Mouse (Mus musculus) fat pad, adult 2 months (tissue): ENCODE measurements around the gene Auts2.
"Not testable (repeated sequence)": the region's sequence is repeated elsewhere in the genome, so short reads cannot be mapped to it uniquely, and the experiment has no call there.

ENCODE experiments used
- DNase-seq: peaks from one replicate; pipeline ENCODE4 v3.0.0-alpha.2; 2011; ENCODE audit warnings: low read depth, low spot score; ENCODE audit errors: extremely low read depth

The Auts2 gene

DNA sequence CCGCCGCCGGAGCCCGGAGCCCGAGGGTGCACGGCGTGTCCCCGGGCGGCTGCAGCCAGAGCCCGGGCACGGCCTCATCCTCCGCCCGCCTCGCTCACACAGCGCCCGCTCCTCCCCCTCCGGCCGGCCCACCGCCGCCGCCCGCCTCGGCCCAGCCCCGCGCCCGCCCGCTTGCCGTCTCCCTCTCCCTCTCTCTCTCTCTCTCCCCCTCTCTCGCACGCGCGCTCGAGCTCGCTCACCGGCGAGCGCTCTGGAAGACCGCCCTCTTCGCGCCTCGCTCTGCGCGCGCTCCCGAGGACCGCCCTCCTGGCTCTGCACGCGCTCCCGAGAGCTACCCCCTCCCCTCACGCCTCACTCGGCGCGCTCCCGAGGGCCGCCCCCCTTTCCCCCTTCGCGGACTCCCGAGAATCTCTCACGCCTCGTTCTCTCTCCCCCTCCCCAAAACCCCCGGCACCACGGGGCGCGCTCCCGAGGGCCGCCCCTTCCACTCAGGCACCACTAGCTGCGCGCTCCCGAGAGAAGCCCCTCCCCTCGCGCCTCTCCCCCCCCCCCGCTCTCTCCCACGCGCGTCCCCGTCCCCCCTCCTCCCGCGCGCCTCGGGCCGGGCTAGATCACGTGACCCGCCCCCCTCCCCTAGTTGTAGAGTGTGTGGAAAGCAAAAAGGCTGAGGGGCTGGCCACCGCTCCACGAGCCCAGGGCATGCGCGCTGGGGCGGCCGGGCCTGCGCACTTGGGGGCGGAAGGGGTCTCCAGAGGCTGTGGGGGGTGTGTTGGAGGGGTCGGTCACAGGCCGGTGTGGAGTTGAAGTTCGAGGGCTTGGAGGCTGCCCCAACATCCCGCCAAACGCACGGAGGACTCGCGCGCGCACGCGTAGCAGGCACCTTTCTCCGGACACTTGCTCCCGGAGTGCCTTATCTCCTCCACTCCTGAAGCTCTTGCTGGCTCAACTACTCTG is at the start of gene Auts2:
Gene Auts2 (minus strand): TSS at position 227 of the 954 bp plus-strand sequence.
- no peak for DNase-seq

DNA sequence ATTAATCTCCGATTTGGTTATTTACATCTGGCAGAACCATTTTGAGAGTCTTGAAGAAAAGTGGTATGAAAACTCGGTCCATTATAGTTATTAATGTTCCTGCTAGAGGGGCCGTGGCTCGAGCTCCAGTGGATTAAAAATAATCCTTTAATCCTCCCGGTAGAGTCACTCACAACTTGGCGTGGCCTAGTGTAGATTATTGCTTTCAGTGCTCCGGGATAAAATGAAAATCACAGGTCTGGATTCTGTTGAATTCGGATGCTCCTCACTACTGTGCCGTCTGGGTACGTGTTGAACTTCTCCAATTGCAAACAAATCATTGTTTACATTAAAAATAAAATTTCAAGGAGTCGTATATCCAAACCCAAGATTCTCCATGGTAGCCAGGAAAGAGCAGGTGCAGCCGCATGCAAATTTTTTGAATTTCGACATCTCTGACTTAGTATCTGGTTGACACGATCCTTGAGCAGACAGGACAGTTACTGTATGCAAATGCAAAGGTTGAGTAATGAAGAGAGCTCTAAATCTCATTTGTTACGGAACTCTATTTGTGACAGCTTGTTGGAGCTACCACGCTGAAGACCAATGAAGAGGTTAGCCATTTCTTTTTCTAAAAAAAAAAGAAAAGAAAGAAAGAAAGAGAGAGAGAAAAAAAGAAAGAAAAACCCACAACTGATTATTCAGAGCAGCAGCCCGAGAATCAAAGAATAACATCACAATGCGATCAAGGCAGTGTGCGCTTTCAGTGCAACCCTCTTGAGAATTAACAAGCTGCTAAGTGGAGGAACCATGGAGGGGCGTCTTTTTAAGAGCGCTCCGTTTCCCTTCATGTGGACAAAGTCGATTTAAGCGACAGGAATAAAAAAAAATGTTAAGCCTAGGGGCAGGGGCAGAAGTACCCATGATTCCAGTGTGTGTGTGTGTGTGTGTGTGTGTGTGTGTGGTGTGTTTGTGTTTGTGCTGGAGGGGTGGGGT is 48.9 kb upstream of the Auts2 start:
- peak; percentile 51 for DNase-seq

DNA sequence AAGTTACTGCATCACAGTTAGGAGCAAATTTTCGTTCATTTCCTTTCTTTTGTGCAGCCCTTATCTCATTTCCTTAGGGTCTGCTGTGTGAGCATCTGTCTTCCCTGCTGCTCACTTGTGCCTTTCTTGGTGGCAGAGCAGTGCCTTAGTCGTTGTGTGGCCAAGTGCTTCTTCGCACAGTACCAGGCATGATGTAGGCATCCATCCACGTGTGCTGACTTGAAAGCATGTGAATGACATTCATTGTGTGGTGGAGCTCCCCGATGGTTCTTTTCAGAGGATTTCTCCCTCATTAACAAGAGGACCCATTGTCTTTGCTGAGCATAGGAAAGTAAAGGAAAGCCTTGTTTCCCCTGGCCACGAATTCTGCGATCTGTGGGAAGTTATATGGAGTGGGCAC is 36.6 kb upstream of the Auts2 start:
- DNase-seq = no peak

DNA sequence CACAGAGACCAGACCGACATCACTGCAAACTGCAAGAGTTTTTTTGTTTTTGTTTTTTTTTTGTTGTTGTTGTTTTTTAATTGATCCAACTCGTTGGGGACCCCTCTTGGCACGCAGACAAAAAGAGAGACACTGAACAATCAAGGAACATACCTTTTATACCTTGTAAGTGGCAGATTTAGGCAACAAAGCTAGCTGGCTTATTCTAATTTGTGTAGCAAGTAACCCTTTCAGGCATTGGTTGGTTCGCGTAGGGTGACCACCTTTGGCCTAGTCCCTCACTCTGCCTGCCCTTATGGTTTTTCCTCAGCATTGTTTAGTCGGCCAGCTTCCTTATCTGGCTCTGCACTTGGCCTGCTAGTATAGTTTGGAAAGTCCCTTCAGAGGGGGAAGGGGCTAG is 17.6 kb upstream of the Auts2 start:
- DNase-seq = not testable (repeated sequence)

DNA sequence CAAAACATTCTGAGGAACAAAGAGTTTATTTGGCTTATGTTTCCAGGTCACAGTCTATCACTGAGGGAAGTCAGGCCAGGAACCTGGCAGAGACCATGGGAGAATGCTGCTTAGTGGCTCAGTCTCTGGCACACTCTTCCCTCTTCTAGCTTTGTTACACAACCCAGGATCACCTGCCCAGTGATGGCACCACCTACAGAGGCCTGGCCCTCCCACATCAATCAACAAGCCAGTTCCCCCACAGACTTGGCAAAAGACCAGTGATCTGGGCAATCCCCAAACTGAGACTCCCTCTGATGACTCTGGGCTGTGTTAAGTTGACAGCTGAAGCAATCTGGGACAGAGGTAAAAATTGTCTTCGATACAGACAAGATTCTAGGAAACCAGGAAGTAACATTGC is 2.6 kb upstream of the Auts2 start:
- peak; percentile 98 for DNase-seq

DNA sequence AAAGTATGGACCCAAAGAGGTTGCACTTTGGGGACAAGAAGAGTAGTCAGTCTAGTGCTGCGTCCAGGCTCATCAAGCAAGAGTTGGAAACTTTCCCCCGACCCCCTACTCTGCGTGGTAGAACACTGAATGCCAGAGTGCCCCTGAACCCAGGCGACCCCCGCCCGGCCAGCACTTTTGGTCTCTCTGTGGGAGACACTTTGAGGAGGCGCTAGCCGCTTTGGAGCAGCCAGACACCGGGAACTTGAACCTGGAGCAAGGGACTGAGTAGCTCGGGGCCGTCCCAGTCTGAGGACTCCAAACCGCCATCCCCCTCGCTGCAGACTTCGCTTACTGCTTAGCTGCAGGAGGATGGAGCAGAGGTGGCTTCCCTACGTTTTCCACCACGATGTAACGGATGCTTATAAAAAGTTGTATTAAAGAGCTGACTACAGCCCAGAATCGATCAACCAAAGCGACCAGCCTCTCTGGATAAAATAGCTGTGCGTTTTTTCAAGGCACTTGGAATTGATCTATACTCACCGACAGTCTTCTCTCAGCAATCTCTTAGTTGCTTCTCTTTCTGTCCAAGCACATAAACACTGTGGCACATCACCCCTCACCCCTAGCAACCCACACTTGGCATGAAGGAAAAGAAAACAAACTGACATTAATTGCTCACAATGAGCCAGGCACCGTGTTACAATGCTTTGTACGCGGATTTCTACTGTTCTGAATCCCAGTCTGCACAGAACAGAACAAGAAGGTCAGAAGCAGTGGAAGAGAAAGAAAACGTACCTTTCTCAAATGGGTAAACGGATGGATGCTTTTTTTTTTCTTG is 1.2 kb upstream of the Auts2 start:
- DNase-seq = no peak

DNA sequence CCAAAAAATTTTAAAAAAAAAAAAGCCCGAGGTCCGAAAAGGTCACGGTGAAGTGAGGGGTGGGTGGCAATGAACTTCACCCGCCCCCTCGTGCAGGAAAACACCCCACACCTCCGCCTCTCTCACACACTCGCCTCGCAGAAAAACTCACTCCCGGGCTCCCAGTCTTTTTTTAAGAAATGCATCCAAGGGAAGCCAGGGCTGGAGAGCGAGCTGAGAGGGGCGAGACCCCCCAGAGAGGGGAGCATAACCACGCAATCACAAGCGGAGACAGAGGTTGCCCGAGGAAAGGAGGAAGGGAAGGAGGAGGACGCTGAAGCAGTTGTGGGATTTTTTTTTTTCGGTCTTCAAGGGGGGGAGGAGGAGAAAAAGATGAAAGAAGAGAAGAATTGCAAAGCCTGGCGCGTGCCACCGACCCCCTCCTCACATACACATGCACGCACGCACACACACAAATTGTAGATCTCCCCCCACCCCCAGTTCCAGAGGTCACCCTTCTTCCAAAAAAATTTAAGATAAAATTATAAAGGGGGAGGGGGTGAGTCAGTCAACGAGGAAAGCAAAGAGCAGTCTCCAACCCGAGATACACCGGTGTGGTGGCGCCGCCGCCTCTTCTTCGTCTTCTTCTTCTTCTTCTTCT is 643 bp downstream of the Auts2 start:
- DNase-seq = no peak

DNA sequence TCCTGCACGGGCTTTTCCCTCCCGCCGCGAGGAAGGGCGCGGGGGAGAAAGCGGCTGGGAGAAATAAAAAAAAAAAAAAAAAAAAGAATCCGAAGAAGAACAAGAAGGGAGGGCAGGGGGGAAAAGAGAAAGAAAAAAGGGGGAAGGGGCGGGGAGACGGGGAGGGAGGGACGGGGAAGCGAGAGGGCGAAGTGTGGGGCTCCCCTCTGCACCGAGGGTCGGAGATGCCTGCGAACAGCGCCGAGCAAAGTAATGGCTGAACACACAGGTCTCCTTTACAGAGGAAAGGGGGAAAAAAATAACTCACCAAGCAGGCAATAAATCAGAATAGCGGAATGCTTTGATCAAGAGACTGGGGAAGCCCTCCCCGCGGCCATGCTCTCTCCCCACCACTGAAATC is 1.2 kb downstream of the Auts2 start:
- DNase-seq = no peak

DNA sequence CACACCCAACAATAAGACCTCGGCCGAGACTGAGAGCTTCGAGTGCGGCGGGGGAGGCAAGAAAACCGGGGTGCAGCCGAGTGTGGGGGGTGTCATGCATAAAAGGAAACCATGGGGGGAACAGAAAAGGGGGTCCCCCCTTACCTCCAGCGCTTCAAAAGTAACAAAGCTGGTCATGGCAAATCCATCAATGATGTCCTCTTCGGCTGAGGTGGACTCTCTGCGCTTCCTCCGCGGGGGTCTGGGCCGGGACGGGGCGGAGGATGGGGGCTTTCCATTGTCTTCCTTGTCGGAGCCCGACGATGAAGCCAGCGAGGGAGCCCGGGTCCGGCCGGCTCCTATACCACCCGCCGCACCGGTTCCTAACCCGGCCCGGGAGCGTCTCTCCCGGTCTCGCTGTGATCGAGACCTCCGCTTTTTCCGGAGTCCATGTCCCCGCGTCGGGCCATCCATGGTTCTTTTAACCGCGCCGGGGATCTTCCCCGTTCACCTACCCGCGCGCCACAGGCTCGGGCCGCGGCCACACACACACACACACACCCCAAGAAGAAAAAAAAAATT is 1.7 kb downstream of the Auts2 start:
- no peak for DNase-seq

DNA sequence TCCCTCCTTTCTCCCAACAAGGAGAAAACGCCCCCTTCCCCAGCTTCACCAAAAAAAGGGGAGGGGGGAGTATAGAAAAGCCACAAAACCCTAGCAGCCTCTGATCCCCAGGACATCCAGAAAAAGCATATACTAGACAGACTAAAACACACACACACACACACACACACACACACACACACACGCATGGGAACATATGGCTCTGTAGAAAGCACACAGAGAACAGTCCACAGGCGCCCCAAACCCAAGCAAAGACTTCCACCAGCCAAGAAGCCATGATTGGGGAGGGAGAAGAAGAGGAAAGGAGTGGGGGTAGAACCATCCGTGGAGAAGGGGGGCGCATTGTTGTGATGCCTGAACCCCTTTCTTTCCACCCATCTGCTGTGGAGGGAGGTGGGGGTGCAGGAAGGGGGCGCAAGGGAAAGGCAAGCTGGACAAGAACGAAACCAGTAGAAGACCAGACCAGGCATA is 2.3 kb downstream of the Auts2 start:
- no peak for DNase-seq

DNA sequence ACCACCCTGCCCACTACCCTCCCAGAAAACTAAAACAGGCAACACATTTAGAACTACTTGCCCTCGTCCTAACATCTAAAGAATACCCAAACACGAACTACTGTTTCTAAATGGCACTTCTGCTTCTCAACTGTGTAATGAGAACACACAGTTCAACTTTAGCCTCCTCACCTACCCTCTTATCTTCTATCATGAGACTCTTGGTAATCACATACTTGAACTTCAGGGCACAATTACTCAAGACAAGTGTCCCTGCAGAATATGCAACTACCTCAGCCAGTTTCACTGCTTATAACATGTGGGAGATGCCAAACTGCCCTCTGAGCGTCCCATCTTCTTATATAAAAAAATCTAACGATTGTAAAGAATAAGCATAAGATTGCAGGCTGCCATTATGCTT is 5.7 kb downstream of the Auts2 start:
- DNase-seq = no peak

DNA sequence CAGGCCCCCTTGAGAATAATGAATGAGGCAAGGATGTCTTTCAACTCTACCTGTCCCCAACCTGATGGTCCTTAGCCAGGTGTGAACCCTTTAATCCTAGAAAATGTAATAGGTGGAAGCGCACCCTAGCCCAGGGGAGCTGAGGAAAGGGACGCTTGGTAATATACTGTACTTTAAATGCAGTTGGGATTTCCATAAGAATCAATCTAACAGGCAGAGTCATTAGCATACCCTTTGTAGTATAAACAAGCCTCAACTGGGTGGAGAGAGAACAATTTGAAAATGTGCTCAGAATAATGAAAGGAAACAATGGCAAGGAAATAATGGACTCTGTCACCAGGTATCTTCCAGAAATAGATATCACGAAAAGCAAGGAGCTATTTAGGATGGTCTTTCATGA is 16.7 kb downstream of the Auts2 start:
- DNase-seq = no peak

DNA sequence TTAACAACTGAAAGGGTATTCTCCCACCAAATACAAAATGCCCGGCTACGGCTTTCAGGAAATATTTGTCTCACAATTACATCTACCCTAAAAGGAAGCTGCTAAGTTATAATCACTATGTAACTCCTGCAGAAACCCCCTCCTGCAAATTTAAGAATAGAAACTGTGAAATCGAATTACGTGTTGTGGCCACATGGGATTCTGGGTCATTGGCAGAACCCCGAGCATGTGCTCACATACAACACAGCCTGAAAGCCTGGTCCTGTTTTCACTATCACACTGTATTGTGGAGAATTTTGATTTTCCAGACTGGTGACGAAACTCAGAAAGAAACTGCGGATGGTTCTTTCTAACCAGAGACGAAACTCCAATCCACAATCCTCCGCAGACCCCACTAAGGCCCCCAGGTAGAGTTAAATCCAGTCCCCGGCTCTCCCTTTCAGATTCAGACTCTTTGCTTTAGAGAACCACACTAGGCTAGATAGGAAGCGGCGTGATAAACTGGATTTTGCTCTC is 21.7 kb downstream of the Auts2 start:
- DNase-seq = no peak

DNA sequence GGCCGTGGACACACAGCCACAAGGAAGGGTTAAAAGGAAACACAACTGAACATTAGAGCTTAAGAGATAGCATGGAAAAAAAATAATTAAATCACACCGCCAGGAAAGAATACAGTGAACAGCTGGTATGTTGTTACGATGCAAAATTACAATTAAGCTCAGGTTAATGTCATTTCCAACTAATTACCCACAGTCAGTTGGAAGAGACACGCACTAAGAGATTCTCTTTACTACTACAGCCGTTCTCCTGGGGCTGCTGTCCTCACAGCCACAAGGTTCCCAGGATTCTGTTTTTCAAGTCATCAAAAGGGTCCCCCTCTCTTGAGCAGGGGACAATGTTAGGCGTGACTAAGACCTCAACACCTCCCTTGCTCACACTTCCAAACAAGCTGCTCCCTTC is 25.3 kb downstream of the Auts2 start:
- DNase-seq = no peak

DNA sequence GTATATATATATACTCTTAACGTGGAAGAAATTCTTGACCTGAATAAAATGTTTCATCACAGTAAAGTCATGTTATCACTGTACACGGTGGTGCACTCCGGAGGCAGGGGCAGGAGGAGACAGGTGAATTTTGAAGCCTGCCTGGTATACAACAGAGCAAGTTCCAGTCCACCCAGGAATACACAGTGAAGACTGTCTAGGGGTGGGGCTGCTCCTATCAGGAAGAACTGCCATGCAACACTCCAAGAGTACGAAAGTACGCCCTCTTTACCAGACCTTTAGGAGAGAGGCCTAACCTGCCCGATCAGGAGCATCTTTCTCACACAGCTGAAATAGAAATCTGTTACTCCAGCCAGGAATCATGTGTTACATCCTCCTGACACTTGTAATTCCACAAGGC is 28.6 kb downstream of the Auts2 start:
- DNase-seq = no peak

DNA sequence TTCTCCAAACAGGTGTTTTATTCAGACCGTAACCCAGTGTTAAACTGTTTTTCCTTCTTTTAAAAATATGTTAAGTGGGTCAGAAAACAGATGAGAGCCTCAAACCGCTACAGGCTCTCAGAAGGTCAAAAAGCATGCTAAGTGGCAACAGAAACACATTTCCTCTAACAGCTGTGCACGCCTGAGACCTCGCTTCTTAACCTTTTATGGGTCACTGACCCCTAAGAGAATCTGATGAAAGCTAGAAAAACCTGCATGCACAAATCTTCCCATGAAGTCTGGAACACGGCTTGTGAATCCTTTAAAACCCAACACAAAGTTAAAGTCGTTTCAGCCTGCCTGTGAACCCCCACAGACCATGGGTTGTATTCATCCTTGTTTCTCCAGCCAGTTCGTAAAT is 29.9 kb downstream of the Auts2 start:
- no peak for DNase-seq

DNA sequence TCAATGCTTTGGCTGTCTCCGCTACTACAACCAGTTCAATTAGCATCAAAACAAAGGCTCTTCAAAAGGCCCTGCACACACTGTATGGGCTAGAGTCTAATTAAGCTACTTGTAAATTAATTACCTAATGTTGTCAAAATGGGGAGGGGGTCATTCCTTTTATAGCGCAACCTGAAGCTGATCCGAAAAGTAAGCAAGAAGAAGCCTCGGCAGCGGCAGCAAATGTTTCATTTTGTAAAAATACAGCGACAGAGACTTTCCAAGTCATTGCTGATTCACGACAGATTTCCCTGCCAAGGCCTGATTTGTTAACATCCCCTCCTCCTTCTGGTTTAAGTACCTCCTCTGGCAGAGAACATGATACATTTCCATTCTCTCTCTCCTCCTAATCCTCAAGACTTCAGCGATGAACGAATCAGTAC is 33.7 kb downstream of the Auts2 start:
- DNase-seq = no peak

DNA sequence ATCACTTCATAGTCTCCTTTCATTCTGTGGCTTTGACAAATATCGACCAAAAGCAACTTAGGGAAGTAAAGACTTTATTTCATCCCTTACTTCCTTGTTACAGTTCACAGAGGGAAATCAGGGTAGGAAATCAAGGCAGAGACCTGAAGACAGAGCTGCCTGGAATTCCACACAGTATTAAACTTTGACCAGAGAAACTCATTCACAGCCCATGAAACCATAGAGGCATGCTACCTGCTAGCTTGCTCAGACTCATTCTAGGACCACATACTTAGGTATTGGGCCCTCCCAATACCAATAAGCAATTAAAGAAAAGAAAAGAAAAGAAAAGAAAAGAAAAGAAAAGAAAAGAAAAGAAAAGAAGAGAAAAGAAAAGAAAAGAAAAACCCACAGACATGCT is 38.3 kb downstream of the Auts2 start:
- DNase-seq = no peak

DNA sequence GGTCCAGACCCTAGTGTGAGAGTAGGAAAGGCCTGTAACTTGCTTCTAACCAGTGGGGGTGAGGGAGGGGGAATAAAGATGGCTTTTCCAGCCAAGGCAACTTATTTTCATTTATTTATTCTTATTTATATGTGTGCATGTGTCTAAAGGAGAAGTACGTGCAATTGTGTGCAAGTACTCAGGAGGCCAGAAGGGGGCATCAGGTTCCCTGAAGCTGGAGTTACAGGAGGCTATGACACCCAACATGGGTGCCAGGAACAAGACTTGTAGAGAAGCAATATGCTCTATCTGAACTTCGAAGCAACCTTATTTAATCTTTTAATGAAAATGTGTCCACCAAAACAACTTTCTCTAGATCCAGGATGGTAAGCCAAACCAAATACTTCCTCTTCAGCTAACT is 39.7 kb downstream of the Auts2 start:
- no peak for DNase-seq

DNA sequence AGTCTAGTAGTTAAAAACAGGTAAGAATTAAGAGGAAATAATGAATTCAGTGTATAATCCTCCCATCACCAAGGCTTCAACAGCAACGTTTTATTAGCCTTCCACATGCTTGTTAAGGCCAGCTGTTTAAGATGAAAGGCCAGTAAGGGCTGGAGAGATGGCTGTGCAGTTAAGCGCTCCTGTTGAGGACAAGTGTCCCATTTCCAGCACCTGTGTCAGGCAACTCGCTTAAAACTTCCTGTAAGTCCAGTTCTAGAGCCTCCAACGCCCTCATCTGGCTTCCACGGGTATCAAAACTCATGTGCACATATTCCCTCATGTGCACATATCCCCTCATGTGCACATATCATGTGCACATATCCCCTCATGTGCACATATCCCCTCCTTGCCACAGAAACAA is 41.1 kb downstream of the Auts2 start:
- DNase-seq = no peak
